Comparison of ENCODE assay signal across 24 mouse cellular contexts in the genomic region with DNA sequence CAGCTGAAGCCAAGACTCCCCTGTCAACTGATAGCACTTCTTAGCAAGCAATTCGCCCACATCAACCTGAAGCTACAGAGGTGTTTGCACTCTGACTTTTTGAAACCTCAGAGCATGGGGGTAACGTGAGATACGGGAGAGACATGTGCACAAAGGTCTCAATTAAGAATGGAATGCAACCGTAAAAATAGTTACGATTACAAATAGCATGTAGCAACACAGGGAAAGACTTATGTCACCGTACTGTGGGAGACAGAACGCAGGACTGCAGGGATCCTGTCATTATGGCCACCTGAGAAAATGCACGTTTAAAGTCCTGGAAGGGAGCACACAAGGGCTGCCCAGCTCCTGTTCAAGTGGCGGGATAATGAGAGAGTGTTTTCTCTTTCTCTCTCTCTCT. TPM values are rescaled to one million over a fixed set of nuclear protein-coding genes. Genes with fewer than 3 reads are reported as not detected.
DNase-seq lines count a peak whose midpoint lies in the region; ATAC-seq and TF ChIP-seq lines count a peak whose summit lies in the region.
"Had no signal": no experiment of that assay in that cellular context is flagged by ENCODE, and none has a peak within 500 bp of the region (broad histone marks: within the 10 kb centered on the region; RNA-seq: fewer than 3 reads in every experiment).

No protein-coding gene starts in this region.

- no peak for ATAC-seq in heart, embryonic 13.5 days (ENCODE audit: extremely low read depth, insufficient number of reproducible peaks, low FRiP score, low TSS enrichment)
- 0 out of 2 replicates have a peak, but pooled peaks have one; percentile 66 for ATAC-seq in heart, embryonic 15.5 days (replicated peaks; ENCODE audit: insufficient number of reproducible peaks, insufficient read depth, low FRiP score, low read depth)
- ATAC-seq in heart, postnatal 0 days (ENCODE audit: insufficient read depth, low read depth): peak; percentile 60
- ATAC-seq: forebrain, embryonic 14.5 days had no signal

- intact Hi-C loops in heart, adult 2 months (cut with DNase I): no loop called here

- no peaks in the 10 kb centered on the region for H3K36me3 ChIP-seq in heart, embryonic 13.5 days
- H3K36me3 ChIP-seq in heart, embryonic 15.5 days: no peaks in the 10 kb centered on the region
- no peaks in the 10 kb centered on the region for H3K36me3 ChIP-seq in heart, postnatal 0 days (replicated peaks; ENCODE audit: control insufficient read depth, insufficient read depth, low read length)
- no peaks in the 10 kb centered on the region for H3K36me3 ChIP-seq in heart, adult 2 months (ENCODE audit: control insufficient read depth, insufficient read depth, low read length)
- H3K36me3 ChIP-seq: embryonic facial prominence, embryonic 13.5 days; embryonic facial prominence, embryonic 15.5 days; forebrain, embryonic 10.5 days; forebrain, embryonic 12.5 days had no signal

- H3K79me2 ChIP-seq in heart, adult 2 months (replicated peaks; ENCODE audit: control insufficient read depth, insufficient read depth, low read length): no peaks in the 10 kb centered on the region

- peak overlapping the region; percentile 20; the same call in 1 of the 2 replicates for H3K4me2 ChIP-seq in heart, embryonic 13.5 days
- H3K4me2 ChIP-seq in heart, embryonic 15.5 days: no peak overlapping the region
- no peak overlapping the region for H3K4me2 ChIP-seq in heart, postnatal 0 days (ENCODE audit: low read depth, low read length)
- H3K4me2 ChIP-seq: embryonic facial prominence, embryonic 13.5 days; embryonic facial prominence, embryonic 15.5 days; forebrain, embryonic 12.5 days had no signal

- DNase-seq in heart, postnatal 4 days: no peak
- no peak for DNase-seq in heart, adult 11 months
- DNase-seq in heart, postnatal 0 days (ENCODE audit: low spot score): peak; percentile 37
- DNase-seq in heart, adult 2 months: no peak
- DNase-seq in forelimb bud, embryonic 11.5 days (ENCODE audit: low read depth, low spot score): peak; percentile 18
- DNase-seq in spleen, postnatal 14 days (ENCODE audit: low spot score in 2 of 2): no peak
- DNase-seq: adrenal gland, adult 2 months; adrenal gland, postnatal 10 days; adrenal gland, postnatal 25 days; cerebellum, adult 11 months; cerebellum, adult 18-20 months; cerebellum, adult 8-10 months; cerebellum, adult 9-11 months; cerebellum, postnatal 14 days; cerebellum, postnatal 36 days; embryo, embryonic 11 days had no signal

- H3K4me3 ChIP-seq in heart, embryonic 13.5 days: no peak overlapping the region
- no peak overlapping the region for H3K4me3 ChIP-seq in heart, embryonic 15.5 days
- no peak overlapping the region for H3K4me3 ChIP-seq in heart, postnatal 0 days (ENCODE audit: low read depth, low read length)
- H3K4me3 ChIP-seq in heart, adult 2 months: no peak overlapping the region
- H3K4me3 ChIP-seq: embryonic facial prominence, embryonic 13.5 days; embryonic facial prominence, embryonic 15.5 days; erythroblast, embryonic 14.5 days; forebrain, embryonic 10.5 days; forebrain, embryonic 12.5 days had no signal

- TF ChIP-seq EP300 in heart, postnatal 0 days (IDR thresholded peaks at IDR 0.05; ENCODE audit: low read depth): no peak
- no peak for TF ChIP-seq EP300 in heart, adult 2 months (IDR thresholded peaks at IDR 0.05; ENCODE audit: insufficient read depth, low read depth, low read length)

- 46% methylated on average over 9 of the region's 9 CpGs for whole genome bisulfite sequencing in heart, embryonic 13.5 days
- WGBS in heart, embryonic 15.5 days: 43% methylated on average over 9 of the region's 9 CpGs
- 40% methylated on average over 9 of the region's 9 CpGs for WGBS in heart, postnatal 0 days
- WGBS in heart, adult 2 months: 59% methylated on average over 9 of the region's 9 CpGs

- 0 out of 2 replicates have a peak overlapping the region, but pooled peaks have one; percentile 14 for H3K9ac ChIP-seq in heart, embryonic 13.5 days
- H3K9ac ChIP-seq in heart, embryonic 15.5 days: no peak overlapping the region
- H3K9ac ChIP-seq in heart, postnatal 0 days (replicated peaks; ENCODE audit: low read depth, low read length): no peak overlapping the region
- H3K9ac ChIP-seq in heart, adult 2 months (ENCODE audit: low read depth, low read length): no peak overlapping the region
- H3K9ac ChIP-seq: embryonic facial prominence, embryonic 13.5 days; embryonic facial prominence, embryonic 15.5 days; forebrain, embryonic 12.5 days had no signal

- no peaks in the 10 kb centered on the region for H3K27me3 ChIP-seq in heart, embryonic 13.5 days (replicated peaks)
- no peaks in the 10 kb centered on the region for H3K27me3 ChIP-seq in heart, embryonic 15.5 days
- H3K27me3 ChIP-seq in heart, postnatal 0 days (ENCODE audit: control insufficient read depth, insufficient read depth, low read length): no peaks in the 10 kb centered on the region
- H3K27me3 ChIP-seq in heart, adult 2 months (ENCODE audit: control insufficient read depth, insufficient read depth, low read length): no peaks in the 10 kb centered on the region
- H3K27me3 ChIP-seq: embryonic facial prominence, embryonic 13.5 days; embryonic facial prominence, embryonic 15.5 days; forebrain, embryonic 12.5 days had no signal

- peak overlapping the region; percentile 72 for H3K27ac ChIP-seq in heart, embryonic 13.5 days (replicated peaks)
- peak overlapping the region; percentile 53 for H3K27ac ChIP-seq in heart, embryonic 15.5 days
- H3K27ac ChIP-seq in heart, postnatal 0 days (ENCODE audit: low read depth): no peak overlapping the region; the same call in 1 of the 2 replicates
- no peak overlapping the region for H3K27ac ChIP-seq in heart, adult 2 months
- H3K27ac ChIP-seq: embryonic facial prominence, embryonic 13.5 days; forebrain, embryonic 10.5 days; forebrain, embryonic 12.5 days had no signal

- H3K9me3 ChIP-seq in heart, embryonic 13.5 days: no peaks in the 10 kb centered on the region
- H3K9me3 ChIP-seq in heart, embryonic 15.5 days (replicated peaks): no peaks in the 10 kb centered on the region
- no peaks in the 10 kb centered on the region for H3K9me3 ChIP-seq in heart, postnatal 0 days (replicated peaks; ENCODE audit: control insufficient read depth, low read length)
- H3K9me3 ChIP-seq: embryonic facial prominence, embryonic 13.5 days; embryonic facial prominence, embryonic 15.5 days; forebrain, embryonic 10.5 days; forebrain, embryonic 12.5 days had no signal

- no peak for TF ChIP-seq CTCF in heart, postnatal 0 days (IDR thresholded peaks at IDR 0.05; ENCODE audit: low read depth)
- no peak for TF ChIP-seq CTCF in heart, adult 2 months (IDR thresholded peaks at IDR 0.05)

- no peak for TF ChIP-seq POLR2A in heart, adult 2 months (IDR thresholded peaks at IDR 0.05; ENCODE audit: insufficient read depth, low read depth, low read length)

- peaks cover 18% of the 10 kb centered on the region for H3K4me1 ChIP-seq in heart, embryonic 13.5 days
- peaks cover 10% of the 10 kb centered on the region; the same call in 1 of the 2 replicates for H3K4me1 ChIP-seq in heart, embryonic 15.5 days (replicated peaks)
- peaks cover 7% of the 10 kb centered on the region; the same call in 1 of the 2 replicates for H3K4me1 ChIP-seq in heart, postnatal 0 days (ENCODE audit: control insufficient read depth, insufficient read depth)
- no peaks in the 10 kb centered on the region for H3K4me1 ChIP-seq in heart, adult 2 months (ENCODE audit: control insufficient read depth, insufficient read depth, low read length)

RNA-seq across cellular contexts. Expression of a gene that starts 55.3 kb away (rescaled TPM):
- polyA plus RNA-seq in heart, embryonic 13.5 days (2015; fragmentation: Nextera tagmentation; extraction: Ambion mirVana): 28.3 and 31.1 TPM in 2 replicates
- total RNA-seq in heart, postnatal 4 days (2021): 10 to 100 TPM; 29.4 to 29.5 TPM
- 28.0 and 33.4 TPM in 2 replicates for polyA plus RNA-seq in heart, embryonic 15.5 days (2015; fragmentation: Nextera tagmentation; extraction: Ambion mirVana)
- total RNA-seq in heart, postnatal 0 days (2014; rRNA removed; ENCODE audit: low replicate concordance): 7.0 and 8.7 TPM in 2 replicates
- polyA plus RNA-seq in heart, postnatal 0 days (2015; fragmentation: Nextera tagmentation; extraction: Ambion mirVana): 21.7 and 22.4 TPM in 2 replicates
- total RNA-seq in heart, adult 2 months (2021): 10 to 100 TPM; 25.5 to 26.6 TPM
- polyA plus RNA-seq in heart, adult 2 months (2012; rRNA removed): 5.9 and 11.7 TPM in 2 replicates

Comparison
In these comparisons a context has a peak if more than half of its experiments do, and no peak if none do; other contexts are left out.
1. H3K27ac ChIP-seq: peak in heart, embryonic 13.5 days (single experiment) and heart, embryonic 15.5 days (single experiment); none in heart, postnatal 0 days (single experiment) and heart, adult 2 months (single experiment).
2. DNase-seq: peak in heart, postnatal 0 days (single experiment) and forelimb bud, embryonic 11.5 days (single experiment); none in heart, postnatal 4 days (single experiment), heart, adult 11 months (single experiment), heart, adult 2 months (0 of 2) and spleen, postnatal 14 days (0 of 2).